Mouse (Mus musculus) forebrain, postnatal 0 days (tissue): ENCODE measurements around the gene Kansl3. TPM values are rescaled to one million over a fixed set of nuclear protein-coding genes. Genes with fewer than 3 reads are reported as not detected.

Experiments used
- ATAC-seq: fragments of 200-750 bp; cut with Nextera tagmentation; 2 replicates; pipeline ENCODE4 v1.8.0; 2017; ENCODE audit warnings: mild to moderate bottlenecking, moderate library complexity
- DNase-seq: peaks from one replicate; pipeline ENCODE4 v3.0.0-alpha.2; 2015
- H3K27ac ChIP-seq: fragments of 300-500 bp; sonication (generic); 2 replicates; pipeline ENCODE4 v1.5.1; 2014; ENCODE audit warnings: low read depth, mild to moderate bottlenecking, antibody characterized with exemption, low read length, moderate library complexity, mixed read lengths
- H3K27me3 ChIP-seq: fragments of 300-500 bp; sonication (generic); 2 replicates; pipeline ENCODE4 v1.6.1; 2014; ENCODE audit warnings: mild to moderate bottlenecking, low read length, mixed read lengths; ENCODE audit not compliant: insufficient read depth
- H3K36me3 ChIP-seq: fragments of 300-500 bp; sonication (generic); 2 replicates; pipeline ENCODE4 v1.6.1; 2014; ENCODE audit warnings: mild to moderate bottlenecking, moderate library complexity; ENCODE audit not compliant: insufficient read depth
- H3K4me1 ChIP-seq: fragments of 300-500 bp; sonication (generic); 2 replicates; pipeline ENCODE4 v1.6.1; 2014; ENCODE audit warnings: antibody characterized with exemption; ENCODE audit not compliant: insufficient read depth
- H3K4me2 ChIP-seq: fragments of 300-500 bp; sonication (generic); 2 replicates; pipeline ENCODE4 v1.6.1; 2014; ENCODE audit warnings: low read depth, mild to moderate bottlenecking, moderate library complexity
- H3K4me3 ChIP-seq: fragments of 300-500 bp; sonication (generic); 2 replicates; pipeline ENCODE4 v1.5.1; 2014; ENCODE audit warnings: low read depth, low read length, mixed read lengths
- H3K9ac ChIP-seq: fragments of 300-500 bp; sonication (generic); 2 replicates; pipeline ENCODE4 v1.6.1; 2014; ENCODE audit warnings: mild to moderate bottlenecking
- H3K9me3 ChIP-seq: fragments of 300-500 bp; sonication (generic); 2 replicates; pipeline ENCODE4 v1.6.1; 2016; ENCODE audit warnings: low read length
- CTCF ChIP-seq: sonication (generic); IDR thresholded peaks from 2 replicates; pipeline ENCODE4 v1.5.1; 2016; ENCODE audit warnings: antibody characterized with exemption, control low read depth, low read depth
- WGBS: fragments of 180-500 bp; shearing (Covaris S2); extraction: QIAGEN DNeasy Blood & Tissue Kit; methylation state at CpG from one replicate; pipeline ENCODE4 v1.1.7; 2014; 5-methylcytosine and 5-hydroxymethylcytosine counted together
- polyA plus RNA-seq: library from polyadenylated mRNA; unstranded; fragments of >200 nt; fragmentation: Nextera tagmentation; extraction: Ambion mirVana; gene quantifications from 2 replicates; pipeline ENCODE4 v1.2.1, GENCODE M21; 2015
- total RNA-seq: library from RNA; depleted of rRNA; stranded (reverse); fragments of >200 nt; gene quantifications from 2 replicates; pipeline ENCODE4 v1.2.3, GENCODE M21; 2014

The Kansl3 gene
- total and polyA plus RNA-seq, 2 experiments from 2014 or later, result 27.8 to 53.6 TPM

- 2% methylated on average over 65 of the region's 65 CpGs for WGBS
These were observed 61.3 kb downstream of the Kansl3 start, which contains the start of gene Arid5a for GRCm38 (mm10) chr1:36307495-36308280. Gene Arid5a, plus strand, starts transcription at chr1:36307733.

GRCm38 (mm10) chr1:36307121-36307494, 61.9 kb downstream of the Kansl3 start:
- WGBS, result 67% methylated on average over 7 of the region's 7 CpGs
- Histone ChIP-seq H3K27ac (no peak overlapping the region), H3K9ac (no peak overlapping the region), H3K4me1 (peaks cover 6% of the 10 kb centered on the region; the same call in 1 of the 2 replicates), H3K4me3 (no peak overlapping the region), H3K27me3 (peaks cover 11% of the 10 kb centered on the region), H3K4me2 (no peak overlapping the region), H3K36me3 (no peaks in the 10 kb centered on the region), H3K9me3 (no peaks in the 10 kb centered on the region)
- DNase-seq (peak; percentile 31), ATAC-seq (no peak)
- TF ChIP-seq CTCF, result no peak

More at GRCm38 (mm10) chr1:36307495-36308280, 61.3 kb downstream of the Kansl3 start, which contains the start of gene Arid5a:
- H3K36me3 ChIP-seq, result no peaks in the 10 kb centered on the region
- H3K4me1 ChIP-seq, result peaks cover 6% of the 10 kb centered on the region; the same call in 1 of the 2 replicates
- peak; percentile 96 for DNase-seq
- TF ChIP-seq CTCF, result peak; percentile 33
- peak within 1 kb of the TSS; percentile 95 for H3K4me2 ChIP-seq
- peak within 1 kb of the TSS; percentile 55; the same call in 1 of the 2 replicates for H3K27ac ChIP-seq
- H3K9ac ChIP-seq, result peak within 1 kb of the TSS; percentile 46
- H3K27me3 ChIP-seq, result peaks cover 11% of the 10 kb centered on the region
- ATAC-seq, result peak; percentile 95
- H3K9me3 ChIP-seq, result no peaks in the 10 kb centered on the region
- peak within 1 kb of the TSS; percentile 55 for H3K4me3 ChIP-seq

DNA sequence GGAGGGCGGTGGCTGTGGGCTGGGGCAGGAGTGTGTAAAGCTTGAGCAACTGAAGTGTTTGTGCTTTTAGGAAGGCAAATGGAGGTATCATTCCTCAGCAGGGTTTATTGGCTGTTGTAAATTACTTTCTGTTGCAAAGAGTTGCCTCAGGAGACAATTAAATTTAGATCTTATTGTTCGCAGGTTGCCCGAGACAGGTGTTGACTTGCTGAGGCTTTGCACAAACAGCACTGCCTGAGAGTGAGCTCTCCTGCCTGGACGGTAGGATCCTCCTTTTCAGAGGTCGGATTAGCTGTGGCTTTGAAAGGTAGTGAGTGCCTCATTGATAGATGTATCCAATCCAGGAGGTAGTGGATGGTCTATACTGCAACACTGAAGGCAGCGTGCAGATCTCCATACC, 62.9 kb downstream of the Kansl3 start:
- TF ChIP-seq CTCF, result no peak
- Histone ChIP-seq H3K27ac (no peak overlapping the region), H3K4me3 (no peak overlapping the region), H3K4me2 (no peak overlapping the region), H3K9ac (no peak overlapping the region), H3K4me1 (peaks cover 6% of the 10 kb centered on the region; the same call in 1 of the 2 replicates), H3K27me3 (peaks cover 11% of the 10 kb centered on the region), H3K36me3 (no peaks in the 10 kb centered on the region), H3K9me3 (no peaks in the 10 kb centered on the region)
- ATAC-seq (no peak), DNase-seq (no peak)
- 83% methylated on average over 6 of the region's 6 CpGs for WGBS

DNA sequence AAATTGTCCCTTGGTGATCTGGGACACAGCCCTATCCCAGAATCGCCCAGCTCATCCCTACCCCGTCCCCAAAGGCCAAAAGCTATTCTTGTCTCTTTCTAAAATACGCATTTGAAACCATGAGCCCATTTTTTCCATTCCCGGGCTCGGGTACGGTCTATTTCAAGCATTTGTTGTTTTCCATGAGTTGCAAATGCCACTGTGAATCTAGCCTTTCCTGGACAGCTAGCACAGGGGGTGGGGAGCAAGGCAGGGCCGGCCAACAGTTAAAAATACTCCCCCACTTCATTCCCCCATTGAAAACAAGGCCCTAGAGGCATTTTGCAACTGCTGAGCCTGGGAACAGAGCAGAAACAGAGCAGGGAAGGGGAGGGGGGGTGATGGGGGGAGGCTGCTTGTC, 64.2 kb downstream of the Kansl3 start:
- no peak for TF ChIP-seq CTCF
- no peak for ATAC-seq
- no peak for DNase-seq
- no peak overlapping the region for H3K4me3 ChIP-seq
- no peak overlapping the region for H3K4me2 ChIP-seq
- H3K36me3 ChIP-seq, result no peaks in the 10 kb centered on the region
- no peaks in the 10 kb centered on the region for H3K9me3 ChIP-seq
- H3K27me3 ChIP-seq, result peaks cover 11% of the 10 kb centered on the region
- H3K27ac ChIP-seq, result no peak overlapping the region
- H3K4me1 ChIP-seq, result peaks cover 6% of the 10 kb centered on the region; the same call in 1 of the 2 replicates
- H3K9ac ChIP-seq, result no peak overlapping the region
- 67% methylated on average over 7 of the region's 7 CpGs for WGBS

DNA sequence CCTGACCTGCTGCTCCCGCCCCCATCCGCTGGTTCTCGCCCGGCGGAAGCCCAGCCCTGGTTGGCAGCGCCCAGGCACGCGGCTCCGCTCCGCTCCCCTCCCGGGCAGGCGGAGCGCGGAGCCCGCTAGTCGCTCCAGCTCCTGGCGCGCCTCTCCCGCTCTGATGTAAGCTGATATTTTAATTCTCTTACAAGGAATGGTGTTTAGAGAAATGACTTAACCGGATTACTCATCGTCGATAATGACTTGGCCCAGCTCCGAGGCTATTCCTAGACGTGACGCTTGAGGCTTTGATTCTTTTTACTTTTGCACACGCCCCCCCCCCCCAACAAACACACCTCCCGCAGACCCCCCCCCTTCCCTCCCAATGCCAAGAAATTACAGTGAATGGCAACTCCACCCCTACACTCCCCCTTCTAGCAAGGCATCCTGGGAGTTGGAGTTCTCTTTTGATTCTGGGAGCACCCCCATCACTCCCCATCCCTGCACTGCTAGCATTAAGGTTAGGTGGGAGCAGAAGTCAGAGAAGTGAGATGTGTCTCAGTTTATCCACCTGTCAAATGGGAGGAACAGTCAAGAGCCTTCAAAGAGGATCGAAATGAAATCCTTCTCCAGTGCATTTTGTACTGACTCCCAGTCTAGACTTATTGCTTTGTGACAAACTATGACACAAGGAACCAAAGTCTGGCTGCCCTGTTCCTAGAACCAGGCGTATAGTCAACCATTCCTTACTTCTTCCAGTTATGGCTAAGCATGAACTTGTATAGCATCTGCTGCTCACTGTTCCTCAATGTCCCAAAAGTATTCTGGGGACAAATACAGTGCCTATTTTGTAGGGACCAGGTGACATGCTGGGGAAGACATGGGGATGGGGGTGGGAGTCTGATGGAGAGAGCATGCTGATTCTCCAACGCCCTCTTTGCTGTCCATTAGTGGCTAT, 65.3 kb downstream of the Kansl3 start:
- H3K9ac ChIP-seq, result peak overlapping the region; percentile 39
- ATAC-seq (peak; percentile 72), DNase-seq (peak; percentile 89)
- peak overlapping the region; percentile 33 for H3K4me3 ChIP-seq
- no peak for TF ChIP-seq CTCF
- 9% methylated on average over 30 of the region's 30 CpGs for WGBS
- H3K27ac ChIP-seq, result peak overlapping the region; percentile 4; the same call in 1 of the 2 replicates
- H3K27me3 ChIP-seq, result 0 out of 2 replicates have a peak, but pooled peaks cover 2% of the 10 kb centered on the region
- H3K36me3 ChIP-seq, result no peaks in the 10 kb centered on the region
- H3K4me1 ChIP-seq, result peaks cover 6% of the 10 kb centered on the region; the same call in 1 of the 2 replicates
- H3K9me3 ChIP-seq, result no peaks in the 10 kb centered on the region
- peak overlapping the region; percentile 58 for H3K4me2 ChIP-seq

DNA sequence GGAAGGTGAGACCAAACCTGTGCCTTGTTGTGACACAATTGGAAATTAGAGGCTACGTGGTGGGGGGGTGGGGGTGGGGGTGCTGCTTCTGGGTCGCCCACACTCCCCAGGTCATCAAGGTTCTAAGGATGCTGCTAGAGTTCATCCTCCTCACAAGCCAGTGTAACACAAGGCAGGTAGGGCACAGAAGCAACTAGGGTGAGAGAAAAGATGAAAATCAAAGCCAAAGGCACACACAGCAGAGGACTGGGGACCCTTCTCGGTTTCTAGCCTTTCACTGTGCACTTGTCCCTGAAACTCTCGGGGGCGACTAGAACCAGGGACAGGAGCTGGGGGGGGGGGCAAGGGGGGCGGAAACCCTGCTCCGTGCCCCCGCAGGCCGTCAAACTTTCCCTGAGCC, 66.0 kb downstream of the Kansl3 start:
- ATAC-seq (no peak), DNase-seq (no peak)
- H3K9ac ChIP-seq, result peak overlapping the region; percentile 39
- no peaks in the 10 kb centered on the region for H3K4me1 ChIP-seq
- peak overlapping the region; percentile 58 for H3K4me2 ChIP-seq
- H3K27me3 ChIP-seq, result no peaks in the 10 kb centered on the region
- H3K36me3 ChIP-seq, result no peaks in the 10 kb centered on the region
- 17% methylated on average over 9 of the region's 9 CpGs for WGBS
- no peak for TF ChIP-seq CTCF
- H3K4me3 ChIP-seq, result peak overlapping the region; percentile 33
- H3K9me3 ChIP-seq, result no peaks in the 10 kb centered on the region
- peak overlapping the region; percentile 4; the same call in 1 of the 2 replicates for H3K27ac ChIP-seq
